Mouse (Mus musculus) brain, embryonic 14.5 days (tissue): ENCODE measurements at regions not wholly inside any gene's neighbourhood (a gene's known extent, or its start where the extent isn't known, plus 50 kb on each side); places are given as distances from the start of the nearest gene placed in this dataset.

Source experiments
- DNase-seq: peaks from one replicate; pipeline ENCODE4 v3.0.0-alpha.2; 2011; ENCODE audit warnings: low read depth
- CTCF ChIP-seq: fragments of 200-500 bp; IDR thresholded peaks from 2 replicates; pipeline ENCODE4 v1.5.1; 2012; ENCODE audit warnings: inconsistent platforms, mild to moderate bottlenecking, moderate library complexity, borderline replicate concordance; ENCODE audit not compliant: insufficient read depth, insufficient read length; ENCODE audit errors: extremely low read depth
- POLR2A ChIP-seq: fragments of 200-500 bp; IDR thresholded peaks from 2 replicates; pipeline ENCODE4 v1.6.1; 2012; ENCODE audit warnings: mild to moderate bottlenecking, inconsistent platforms, borderline replicate concordance; ENCODE audit not compliant: poor library complexity, insufficient read depth, insufficient read length, severe bottlenecking; ENCODE audit errors: extremely low read depth

DNA sequence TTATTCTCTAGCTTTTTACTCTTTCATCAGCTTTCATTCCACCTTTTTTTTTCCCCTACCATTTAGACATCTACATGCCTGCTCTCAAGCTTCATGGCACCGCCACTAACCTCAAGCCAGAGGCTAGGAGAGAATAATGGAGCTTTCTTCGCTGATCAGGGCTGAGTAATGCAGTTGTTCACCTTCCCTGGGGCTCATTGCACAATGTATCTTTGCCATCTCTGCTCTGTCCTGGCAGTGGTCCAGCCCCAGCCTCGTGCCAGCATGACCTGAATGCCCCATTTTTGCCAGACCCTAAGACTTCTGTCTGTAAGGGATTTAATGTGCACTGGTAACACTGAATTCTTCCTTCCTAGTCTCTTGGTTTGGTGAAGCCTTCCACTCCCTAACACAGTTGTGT is 79.6 kb upstream of the Ifne start:
- DNase-seq = peak; percentile 25
- TF ChIP-seq CTCF (no peak), POLR2A (no peak)

DNA sequence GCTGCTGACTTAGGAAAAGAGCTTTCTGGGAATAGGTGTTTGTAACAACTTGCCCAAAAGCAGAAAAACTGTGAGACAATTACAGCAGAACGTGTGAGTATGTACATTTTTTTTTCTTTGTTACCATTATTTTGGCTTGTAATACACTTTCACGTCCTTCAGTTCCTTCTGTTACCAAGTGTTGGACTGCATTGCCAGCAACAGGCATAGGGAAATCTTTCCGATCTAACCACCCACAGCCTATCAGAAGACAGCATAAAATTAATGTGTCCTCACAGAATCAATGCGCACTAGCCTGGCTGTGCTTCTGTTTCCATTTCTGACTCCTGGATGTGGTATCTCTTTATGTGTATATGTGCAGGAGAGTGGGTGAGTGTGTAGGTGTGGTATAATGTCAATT is 76.6 kb upstream of the Ifne start:
- TF ChIP-seq POLR2A (no peak), CTCF (no peak)
- no peak for DNase-seq

DNA sequence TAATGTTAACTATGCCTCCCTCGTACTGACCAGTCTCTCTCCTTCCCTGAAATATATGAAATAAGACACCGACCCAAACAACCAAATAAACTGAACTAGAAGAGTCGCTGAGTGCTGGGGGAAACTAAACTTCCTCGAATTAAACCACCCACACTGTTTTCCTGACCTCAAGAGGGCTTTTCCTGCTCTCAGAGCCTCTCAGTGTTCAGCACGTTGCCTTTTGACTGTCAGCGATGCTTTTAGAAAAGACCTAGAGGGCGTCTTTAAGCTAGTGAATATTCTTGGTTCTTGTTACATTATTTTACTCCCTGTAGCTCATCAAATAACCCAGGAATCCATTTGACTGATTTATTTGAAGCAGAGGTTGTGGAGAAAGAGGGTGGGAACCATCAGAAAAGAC is 76.2 kb upstream of the Ifne start:
- no peak for TF ChIP-seq CTCF
- TF ChIP-seq POLR2A = no peak
- peak; percentile 2 for DNase-seq

DNA sequence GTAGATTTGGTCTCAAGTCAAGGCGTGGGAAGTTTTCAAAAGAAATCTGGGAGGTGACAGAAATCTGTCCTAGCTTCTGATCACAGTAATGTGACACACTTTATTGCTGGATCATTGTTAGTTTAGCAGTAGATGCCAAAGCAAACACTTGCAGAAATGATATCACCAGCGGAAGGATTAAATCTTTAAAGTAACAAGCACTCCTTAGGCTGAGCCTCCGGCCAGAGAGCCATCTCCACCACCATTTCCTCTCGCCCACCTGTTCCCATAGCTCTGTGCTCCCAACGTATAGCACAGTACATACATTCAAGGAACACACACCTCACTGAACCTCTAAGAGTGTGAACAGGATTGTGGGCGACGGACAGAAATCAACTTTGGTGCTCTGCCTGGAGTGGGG is 75.6 kb upstream of the Ifne start:
- DNase-seq = no peak
- TF ChIP-seq CTCF (no peak), POLR2A (no peak)

DNA sequence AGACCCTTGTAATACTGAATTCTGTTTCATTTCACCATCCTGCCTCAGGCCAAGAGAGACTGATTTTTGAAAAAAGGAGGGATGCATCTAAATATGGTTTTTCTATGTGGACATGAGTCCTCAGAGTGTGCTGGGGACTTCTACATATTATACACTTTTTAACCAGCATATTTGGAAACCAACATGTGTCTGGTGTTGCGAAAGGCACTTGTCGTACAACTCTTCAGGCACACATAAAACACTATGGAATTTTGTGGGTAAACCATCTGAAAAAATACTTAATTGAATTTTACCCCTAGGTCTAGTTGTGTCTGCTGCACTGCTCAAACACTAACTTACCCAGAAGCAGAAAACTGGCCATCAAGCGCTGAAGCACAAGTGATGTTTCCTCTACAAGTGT is 74.0 kb upstream of the Ifne start:
- DNase-seq = no peak
- TF ChIP-seq CTCF (no peak), POLR2A (no peak)

DNA sequence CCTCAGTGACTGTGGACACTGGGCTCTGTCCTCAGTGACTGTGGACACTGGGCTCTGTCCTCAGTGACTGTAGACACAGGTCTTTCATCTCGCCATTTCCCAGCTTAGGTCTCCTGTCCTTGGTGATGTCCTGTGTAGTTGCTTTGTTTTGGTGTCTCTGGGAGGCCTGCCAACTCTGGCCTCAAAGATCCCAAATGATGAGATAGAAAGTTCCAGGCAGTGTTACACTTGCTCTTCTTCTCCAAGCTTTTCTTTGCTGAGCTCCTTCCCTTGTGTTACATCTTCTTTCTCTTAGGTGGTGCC is 71.0 kb upstream of the Ifne start:
- DNase-seq = no peak

DNA sequence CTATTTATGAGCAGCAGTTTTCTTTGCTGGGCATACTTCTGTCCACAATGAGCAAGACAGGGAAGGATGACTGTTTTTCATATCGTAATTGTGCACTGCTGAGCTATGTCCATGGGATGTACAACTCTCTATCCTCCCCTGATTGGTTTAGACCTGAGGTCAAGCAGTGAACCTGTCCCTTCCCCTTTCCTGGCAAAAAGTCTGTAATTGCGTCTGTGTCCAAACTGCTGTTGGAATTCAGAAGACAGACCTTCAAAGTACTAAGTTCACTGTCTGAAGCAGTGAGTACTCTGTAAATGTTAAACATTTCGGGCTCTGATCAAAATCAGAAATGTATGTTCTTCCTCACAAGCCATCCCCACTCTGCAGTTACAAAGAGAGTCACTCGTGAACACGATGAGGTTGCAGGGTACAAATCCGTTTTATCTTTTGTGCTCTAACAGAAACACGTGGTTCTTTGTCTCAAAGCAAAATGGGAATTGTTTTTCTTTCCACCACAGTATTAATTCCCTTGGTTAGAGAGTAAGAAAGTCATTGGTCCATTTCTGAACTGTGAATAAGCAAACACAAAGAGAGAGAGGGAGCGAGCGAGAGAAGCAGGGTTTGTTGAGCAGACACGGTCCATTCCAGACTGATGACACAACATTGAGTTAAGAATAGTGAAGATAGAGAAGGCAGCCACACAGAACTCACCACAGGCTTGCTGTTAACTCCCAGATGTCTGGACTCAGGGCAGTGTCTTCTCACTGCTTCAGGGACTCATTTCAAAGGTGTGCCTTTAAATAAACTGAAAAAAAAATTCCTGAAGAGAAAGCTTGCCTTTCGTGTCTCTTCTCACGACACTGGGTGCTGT is 70.4 kb upstream of the Ifne start:
- DNase-seq = peak; percentile 33
- no peak for TF ChIP-seq CTCF
- TF ChIP-seq POLR2A = no peak

More for the DNA sequence above, 71.0 kb upstream of the Ifne start:
- TF ChIP-seq CTCF (no peak), POLR2A (no peak)

DNA sequence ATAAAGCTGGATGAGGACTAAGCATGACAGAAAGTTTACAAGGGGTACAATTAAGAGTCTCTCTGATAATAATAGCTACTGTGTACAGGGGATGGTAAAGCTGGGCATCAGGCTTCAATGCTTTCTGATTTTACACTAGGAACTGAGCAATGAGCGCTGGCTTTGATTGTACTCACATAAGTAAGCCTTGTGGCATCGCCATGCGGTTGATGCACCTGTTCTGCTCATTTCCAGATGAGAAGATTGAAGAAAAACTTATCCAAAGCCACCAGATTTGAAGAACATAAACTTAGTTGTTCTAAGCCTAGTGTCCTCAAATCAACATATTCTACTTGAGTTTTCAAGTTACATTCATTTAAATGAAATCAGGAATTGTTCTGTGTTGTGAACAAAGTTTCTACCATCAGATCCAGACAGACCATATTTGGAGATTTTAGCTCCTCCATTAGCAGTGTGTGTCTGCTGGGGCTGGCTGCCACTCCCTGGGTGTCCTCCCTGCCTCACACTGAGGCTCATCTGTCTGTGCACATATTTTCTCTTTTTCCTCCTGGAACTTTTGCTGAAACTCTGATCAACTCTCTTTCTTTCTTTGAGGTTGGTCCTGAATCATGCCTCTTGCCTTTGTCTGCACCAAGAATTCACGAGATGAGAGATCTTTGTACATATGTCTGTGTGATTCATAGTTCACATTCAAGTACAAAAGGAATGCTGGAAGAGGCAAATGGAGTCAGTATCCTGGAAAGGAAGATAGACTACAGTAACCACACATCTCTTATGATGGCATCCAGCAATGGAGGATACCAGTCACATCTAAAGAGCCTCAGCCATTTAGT is 68.2 kb upstream of the Ifne start:
- no peak for DNase-seq
- no peak for TF ChIP-seq POLR2A
- TF ChIP-seq CTCF = no peak

DNA sequence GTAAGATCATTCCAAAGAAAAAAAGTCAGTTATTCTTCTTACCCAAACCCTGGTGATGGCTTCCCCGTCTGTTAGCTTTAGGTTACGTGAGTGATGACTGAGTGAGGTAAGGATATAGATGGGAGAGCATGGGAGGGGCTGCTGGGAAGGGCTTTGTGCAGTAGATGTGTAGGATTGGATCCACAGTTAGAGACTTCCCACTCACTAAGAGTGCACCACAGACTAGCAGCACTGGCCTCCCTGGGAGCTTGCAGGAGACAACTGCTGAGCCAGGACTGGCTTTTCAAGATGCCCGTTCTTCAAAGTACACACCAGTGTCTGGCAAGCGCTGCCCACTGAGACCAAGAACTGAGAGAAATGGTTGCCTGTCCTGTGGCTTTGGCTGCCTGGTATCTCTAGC is 62.0 kb upstream of the Ifne start:
- TF ChIP-seq POLR2A = no peak
- TF ChIP-seq CTCF = no peak
- no peak for DNase-seq

DNA sequence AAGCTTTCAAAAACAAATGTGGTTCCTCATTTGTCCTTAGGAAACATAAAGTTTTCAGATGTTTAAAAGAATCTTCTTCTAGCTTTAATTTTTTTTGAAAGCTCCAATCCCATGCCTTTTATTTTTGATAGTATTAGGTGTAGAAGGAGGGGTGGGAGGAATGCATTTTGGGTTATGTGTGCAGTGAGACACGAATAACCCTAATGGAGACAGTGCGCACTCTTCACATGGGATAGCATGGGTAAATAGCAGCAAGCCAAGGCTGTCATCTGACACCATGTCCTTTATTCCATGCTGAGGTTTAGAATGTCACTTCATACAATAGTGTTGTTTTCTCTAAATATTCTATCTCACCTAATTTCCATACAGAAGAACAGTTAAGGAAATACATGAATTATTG is 60.7 kb upstream of the Ifne start:
- no peak for DNase-seq
- no peak for TF ChIP-seq CTCF
- TF ChIP-seq POLR2A = no peak

DNA sequence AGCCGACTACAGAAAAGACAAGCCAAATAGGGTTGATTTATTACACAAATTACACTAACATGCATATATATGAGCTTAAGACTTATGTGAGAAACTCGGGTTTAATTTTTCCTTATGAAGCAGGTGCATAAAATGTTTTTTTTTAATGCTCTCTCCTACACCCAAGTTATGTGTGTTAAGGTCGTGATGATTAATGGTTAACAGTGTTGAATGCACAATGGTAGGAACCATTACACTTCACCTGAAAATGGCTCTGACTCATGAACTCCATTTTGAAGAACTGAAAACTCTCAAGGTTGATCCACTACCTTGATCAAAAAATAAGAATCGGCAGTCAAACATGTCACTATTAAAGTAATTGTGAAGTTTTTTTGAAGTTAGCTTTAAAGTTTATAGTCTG is 59.4 kb upstream of the Ifne start:
- no peak for DNase-seq
- TF ChIP-seq CTCF (no peak), POLR2A (no peak)

DNA sequence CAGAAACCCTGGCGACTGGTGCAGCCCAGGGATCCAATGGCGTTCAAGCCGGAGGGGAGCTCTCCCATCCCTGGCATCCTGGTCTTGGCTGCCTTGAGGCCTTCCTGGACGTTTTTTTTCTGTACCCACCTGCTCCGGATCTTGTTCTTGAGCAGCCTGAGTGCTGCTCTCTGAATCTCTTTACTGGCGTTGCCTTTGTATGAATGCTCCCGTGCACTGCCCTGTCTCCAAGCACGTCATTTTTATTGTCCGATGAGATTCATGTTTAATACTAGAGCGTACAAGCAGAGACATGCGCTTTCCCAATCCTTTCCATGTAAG is 58.7 kb upstream of the Ifne start:
- TF ChIP-seq CTCF (no peak), POLR2A (no peak)
- peak; percentile 75 for DNase-seq
